Mouse (Mus musculus) stomach, embryonic 15.5 days (tissue): ENCODE results near the gene Extl1. TPM values are rescaled to one million over a fixed set of nuclear protein-coding genes. Genes with fewer than 3 reads are reported as not detected.

ENCODE experiments used
- ATAC-seq: fragments of 200-750 bp; cut with Nextera tagmentation; 2 replicates; pipeline ENCODE4 v1.8.0; 2017; ENCODE audit warnings: low read depth, moderate number of reproducible peaks, moderate TSS enrichment; ENCODE audit not compliant: insufficient read depth, low FRiP score
- H3K27ac ChIP-seq: fragments of 300-500 bp; sonication (generic); 2 replicates; pipeline ENCODE4 v1.5.1; 2015; ENCODE audit warnings: mild to moderate bottlenecking, inconsistent platforms
- H3K27me3 ChIP-seq: fragments of 300-500 bp; sonication (generic); replicated peaks from 2 replicates; pipeline ENCODE4 v1.6.1; 2015; ENCODE audit warnings: inconsistent platforms
- H3K36me3 ChIP-seq: fragments of 300-500 bp; sonication (generic); 2 replicates; pipeline ENCODE4 v1.6.1; 2015; ENCODE audit warnings: inconsistent platforms
- H3K4me1 ChIP-seq: fragments of 300-500 bp; sonication (generic); 2 replicates; pipeline ENCODE4 v1.6.1; 2015; ENCODE audit warnings: inconsistent platforms
- H3K4me2 ChIP-seq: fragments of 300-500 bp; sonication (generic); 2 replicates; pipeline ENCODE4 v1.6.1; 2015; ENCODE audit warnings: mild to moderate bottlenecking, inconsistent platforms
- H3K4me3 ChIP-seq: fragments of 300-500 bp; sonication (generic); replicated peaks from 2 replicates; pipeline ENCODE4 v1.5.1; 2015; ENCODE audit warnings: inconsistent platforms
- H3K9ac ChIP-seq: fragments of 300-500 bp; sonication (generic); 2 replicates; pipeline ENCODE4 v1.6.1; 2015; ENCODE audit warnings: inconsistent platforms
- H3K9me3 ChIP-seq: fragments of 300-500 bp; sonication (generic); 2 replicates; pipeline ENCODE4 v1.6.1; 2016; ENCODE audit warnings: inconsistent platforms
- WGBS: fragments of 180-500 bp; shearing (Covaris S2); methylation state at CpG from one replicate; pipeline ENCODE4 v1.1.7; 2015; 5-methylcytosine and 5-hydroxymethylcytosine counted together
- polyA plus RNA-seq: library from polyadenylated mRNA; unstranded; fragments of >200 nt; fragmentation: Nextera tagmentation; extraction: Ambion mirVana; gene quantifications from 2 replicates; pipeline ENCODE4 v1.2.1, GENCODE M21; 2015

Gene Extl1
- polyA plus RNA-seq, 1 experiment from 2014 or later = 1.1 TPM

DNA sequence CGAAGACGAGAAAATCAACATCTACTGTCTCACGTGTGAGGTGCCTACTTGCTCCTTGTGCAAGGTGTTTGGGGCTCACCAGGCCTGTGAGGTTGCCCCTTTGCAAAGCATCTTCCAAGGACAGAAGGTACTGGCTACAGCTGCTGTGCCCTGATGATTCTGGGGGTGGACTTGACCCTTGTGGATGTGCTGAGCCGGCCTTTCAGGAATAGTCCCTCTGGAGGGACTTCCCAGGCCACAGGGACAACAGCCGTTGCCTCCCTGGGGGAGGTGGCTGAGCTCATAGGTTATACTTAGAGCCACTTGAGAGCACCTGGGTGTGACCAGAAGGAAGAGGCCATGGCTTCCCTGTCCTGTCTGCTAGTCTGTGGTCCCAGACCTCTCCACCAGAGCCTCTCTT, 64.0 kb downstream of the Extl1 start:
- no peaks in the 10 kb centered on the region for H3K4me1 ChIP-seq
- WGBS = 72% methylated on average over 5 of the region's 5 CpGs
- ATAC-seq = no peak
- H3K36me3 ChIP-seq = no peaks in the 10 kb centered on the region
- H3K4me2 ChIP-seq = no peak overlapping the region
- H3K27ac ChIP-seq = no peak overlapping the region
- no peaks in the 10 kb centered on the region for H3K9me3 ChIP-seq
- H3K4me3 ChIP-seq = no peak overlapping the region
- no peak overlapping the region for H3K9ac ChIP-seq
- H3K27me3 ChIP-seq = no peaks in the 10 kb centered on the region

DNA sequence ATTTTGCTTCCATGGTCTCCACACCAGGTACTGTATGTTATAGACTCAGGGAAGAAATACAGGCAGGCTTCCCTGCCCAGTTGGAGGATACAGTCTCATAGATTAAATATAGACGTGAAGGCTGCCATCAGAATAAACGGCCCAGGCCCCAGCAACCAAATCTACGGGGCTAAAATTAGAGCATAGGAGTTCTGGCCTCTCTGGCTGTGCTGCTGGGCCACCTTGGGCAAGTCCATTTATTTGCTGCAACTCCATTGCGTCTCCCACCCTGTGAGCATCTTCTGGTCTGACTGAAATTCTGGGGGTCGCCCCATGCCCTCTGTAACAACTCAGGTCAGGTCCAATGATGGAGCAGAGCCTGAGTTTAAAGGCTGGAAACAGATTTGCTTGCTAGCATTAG, 64.6 kb downstream of the Extl1 start:
- no peaks in the 10 kb centered on the region for H3K36me3 ChIP-seq
- ATAC-seq = no peak
- WGBS = 77% methylated on average over 5 of the region's 5 CpGs
- H3K27me3 ChIP-seq = no peaks in the 10 kb centered on the region
- H3K4me3 ChIP-seq = no peak overlapping the region
- no peak overlapping the region for H3K9ac ChIP-seq
- H3K9me3 ChIP-seq = no peaks in the 10 kb centered on the region
- no peak overlapping the region for H3K4me2 ChIP-seq
- H3K27ac ChIP-seq = no peak overlapping the region
- no peaks in the 10 kb centered on the region for H3K4me1 ChIP-seq

DNA sequence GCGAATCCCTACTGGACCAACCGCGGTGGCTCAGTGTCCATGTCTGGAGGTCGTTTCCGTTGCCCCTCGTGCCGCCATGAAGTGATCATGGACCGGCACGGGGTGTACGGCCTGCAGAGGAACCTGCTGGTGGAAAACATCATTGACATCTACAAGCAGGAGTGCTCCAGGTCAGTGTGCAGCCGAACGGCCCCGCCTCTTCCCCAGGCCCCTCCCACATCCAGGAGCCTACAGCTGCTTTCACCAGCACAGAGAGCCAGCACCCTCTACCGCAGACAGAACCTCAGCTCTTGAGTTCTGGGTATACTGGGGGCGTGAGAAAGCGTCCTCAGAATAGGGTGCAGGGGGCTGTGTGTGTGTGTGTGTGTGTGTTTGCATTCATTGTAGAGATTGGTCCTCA, 67.3 kb downstream of the Extl1 start:
- Histone ChIP-seq H3K27ac (no peak overlapping the region), H3K4me2 (no peak overlapping the region), H3K4me1 (no peaks in the 10 kb centered on the region), H3K9me3 (no peaks in the 10 kb centered on the region), H3K36me3 (no peaks in the 10 kb centered on the region), H3K27me3 (no peaks in the 10 kb centered on the region), H3K9ac (no peak overlapping the region), H3K4me3 (no peak overlapping the region)
- no peak for ATAC-seq
- 43% methylated on average over 16 of the region's 16 CpGs for WGBS

DNA sequence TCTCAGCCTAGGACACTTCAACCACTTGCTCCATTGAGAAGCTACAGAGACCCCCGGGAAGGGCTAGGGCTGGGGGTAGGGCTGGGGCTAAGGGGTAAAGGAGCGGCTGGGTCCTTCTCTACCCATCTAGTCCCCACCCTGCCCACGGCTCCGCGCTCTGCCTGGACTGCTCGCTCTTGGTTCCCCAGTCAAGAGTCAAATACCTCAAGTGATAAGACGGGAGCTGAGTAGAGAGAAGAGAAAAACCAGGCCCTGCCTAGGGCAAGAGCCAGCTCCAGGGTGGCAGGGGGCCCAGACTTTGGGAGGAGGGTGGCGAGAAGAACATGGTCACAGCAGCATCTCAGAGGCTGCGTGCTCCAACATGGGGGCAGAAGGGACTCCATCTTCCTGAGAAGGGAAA, 68.2 kb downstream of the Extl1 start:
- no peak for ATAC-seq
- no peaks in the 10 kb centered on the region for H3K4me1 ChIP-seq
- H3K27me3 ChIP-seq = no peaks in the 10 kb centered on the region
- no peak overlapping the region for H3K27ac ChIP-seq
- no peak overlapping the region for H3K4me3 ChIP-seq
- WGBS = 64% methylated on average over 9 of the region's 9 CpGs
- H3K9ac ChIP-seq = no peak overlapping the region
- no peak overlapping the region for H3K4me2 ChIP-seq
- H3K36me3 ChIP-seq = no peaks in the 10 kb centered on the region
- no peaks in the 10 kb centered on the region for H3K9me3 ChIP-seq

DNA sequence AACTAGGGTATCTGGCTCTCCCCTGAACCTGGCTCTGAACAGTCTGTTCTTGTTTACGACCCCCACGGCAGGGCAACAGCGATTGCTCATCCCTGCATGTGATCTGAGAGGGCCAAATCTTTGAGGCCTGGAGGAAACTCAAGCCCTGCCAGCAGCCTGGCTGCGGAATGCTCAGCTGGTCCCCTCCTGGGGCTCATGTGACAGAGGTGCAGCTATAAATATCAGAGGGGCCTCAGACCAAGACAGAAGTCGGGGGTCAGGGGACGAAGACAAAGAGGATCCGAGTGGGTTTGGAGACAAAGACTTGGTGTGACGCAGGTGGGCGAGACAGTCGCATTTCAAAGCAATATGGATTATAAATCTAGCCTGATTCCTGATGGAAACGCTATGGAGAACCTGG, 68.8 kb downstream of the Extl1 start, which contains the start of gene Trim63:
Trim63 (plus strand) TSS at position 245 of the 400 bp plus-strand sequence.
- 40% methylated on average over 11 of the region's 11 CpGs for WGBS
- H3K36me3 ChIP-seq = no peaks in the 10 kb centered on the region
- no peak within 1 kb of the TSS for H3K9ac ChIP-seq
- H3K4me3 ChIP-seq = no peak within 1 kb of the TSS
- no peaks in the 10 kb centered on the region for H3K27me3 ChIP-seq
- no peaks in the 10 kb centered on the region for H3K9me3 ChIP-seq
- H3K4me1 ChIP-seq = no peaks in the 10 kb centered on the region
- H3K27ac ChIP-seq = no peak within 1 kb of the TSS
- H3K4me2 ChIP-seq = no peak within 1 kb of the TSS
- ATAC-seq = no peak

GRCm38 (mm10) chr4:134314081-134314655, 69.5 kb downstream of the Extl1 start:
- no peak overlapping the region for H3K9ac ChIP-seq
- no peaks in the 10 kb centered on the region for H3K4me1 ChIP-seq
- H3K36me3 ChIP-seq = no peaks in the 10 kb centered on the region
- WGBS = 76% methylated on average over 4 of the region's 4 CpGs
- no peak for ATAC-seq
- H3K4me3 ChIP-seq = no peak overlapping the region
- no peak overlapping the region for H3K4me2 ChIP-seq
- no peaks in the 10 kb centered on the region for H3K27me3 ChIP-seq
- no peaks in the 10 kb centered on the region for H3K9me3 ChIP-seq
- H3K27ac ChIP-seq = no peak overlapping the region

- H3K4me3 ChIP-seq = no peak overlapping the region
- H3K27me3 ChIP-seq = no peaks in the 10 kb centered on the region
- WGBS = 94% methylated on average over 6 of the region's 6 CpGs
- H3K27ac ChIP-seq = no peak overlapping the region
- H3K4me2 ChIP-seq = no peak overlapping the region
- H3K4me1 ChIP-seq = no peaks in the 10 kb centered on the region
- no peak overlapping the region for H3K9ac ChIP-seq
- H3K9me3 ChIP-seq = no peaks in the 10 kb centered on the region
- ATAC-seq = no peak
- no peaks in the 10 kb centered on the region for H3K36me3 ChIP-seq
These were observed 70.7 kb downstream of the Extl1 start for GRCm38 (mm10) chr4:134312901-134313300.

DNA sequence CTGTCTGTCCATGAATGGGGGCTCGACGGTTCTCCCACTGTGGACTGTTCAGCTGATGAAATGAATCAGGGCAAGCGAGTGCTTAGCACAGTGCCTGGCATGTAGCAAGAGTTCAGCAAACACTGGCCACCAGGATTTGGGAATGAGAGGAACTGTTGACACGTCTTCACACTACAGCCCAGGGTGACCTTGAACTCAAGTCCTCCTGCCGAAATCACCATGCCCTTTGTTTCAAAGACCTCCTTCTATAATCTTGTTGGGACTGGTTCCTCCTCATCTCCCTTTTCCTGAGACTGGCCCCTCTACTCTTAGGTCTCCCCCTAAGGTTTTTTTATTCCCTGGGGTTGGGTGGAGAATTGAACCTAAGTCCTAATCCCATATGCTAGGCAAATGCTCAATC, 71.3 kb downstream of the Extl1 start:
- Histone ChIP-seq H3K4me3 (no peak overlapping the region), H3K4me2 (no peak overlapping the region), H3K4me1 (peaks cover 4% of the 10 kb centered on the region), H3K36me3 (no peaks in the 10 kb centered on the region), H3K9ac (no peak overlapping the region), H3K9me3 (no peaks in the 10 kb centered on the region), H3K27ac (no peak overlapping the region), H3K27me3 (no peaks in the 10 kb centered on the region)
- WGBS = 90% methylated on average over 5 of the region's 5 CpGs
- no peak for ATAC-seq

DNA sequence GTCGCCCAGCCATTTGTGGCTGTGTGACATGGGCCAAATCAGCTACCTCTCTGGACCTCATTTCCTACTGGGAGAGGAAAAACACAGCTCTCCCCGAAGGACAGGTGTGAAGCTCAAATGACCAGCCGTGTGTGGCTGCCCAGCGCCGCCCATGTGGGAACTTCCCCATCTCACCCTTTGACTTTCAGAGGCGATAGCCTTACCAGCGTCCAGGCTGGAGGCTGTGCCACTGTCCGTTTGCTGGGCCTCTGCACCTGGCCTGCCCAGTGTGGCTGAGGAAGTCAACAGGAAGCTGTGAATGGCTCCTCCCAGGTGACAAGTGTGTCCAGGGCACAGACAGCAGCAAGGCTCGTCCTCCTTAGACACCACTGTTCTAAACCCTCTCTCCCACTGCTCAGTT, 71.9 kb downstream of the Extl1 start:
- Histone ChIP-seq H3K27ac (no peak overlapping the region), H3K9ac (no peak overlapping the region), H3K27me3 (no peaks in the 10 kb centered on the region), H3K9me3 (no peaks in the 10 kb centered on the region), H3K4me1 (peaks cover 8% of the 10 kb centered on the region), H3K4me2 (no peak overlapping the region), H3K4me3 (no peak overlapping the region), H3K36me3 (no peaks in the 10 kb centered on the region)
- WGBS = 79% methylated on average over 9 of the region's 9 CpGs
- ATAC-seq = no peak

- no peaks in the 10 kb centered on the region for H3K9me3 ChIP-seq
- ATAC-seq = no peak
These were observed 73.0 kb downstream of the Extl1 start for GRCm38 (mm10) chr4:134310656-134311055.

DNA sequence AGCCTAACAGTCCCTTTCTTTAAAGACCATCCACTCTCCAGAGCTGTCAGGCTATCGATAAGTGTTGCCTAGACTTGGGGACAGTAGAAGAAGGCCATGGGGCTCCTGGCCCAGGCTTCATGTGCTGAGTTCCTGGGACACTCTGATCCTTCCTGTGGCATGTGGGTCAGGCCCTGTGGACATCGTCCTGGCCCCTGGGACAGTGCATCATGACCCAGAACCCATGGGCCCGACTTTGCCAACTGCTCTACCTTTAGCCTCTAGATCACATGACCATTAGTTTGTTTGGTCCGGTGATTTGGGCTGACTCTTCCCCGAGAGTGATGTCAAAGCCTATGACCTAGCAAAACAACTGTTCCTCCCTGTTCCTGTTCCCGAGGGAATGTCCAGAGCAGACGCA, 73.5 kb downstream of the Extl1 start:
- Histone ChIP-seq H3K4me3 (no peak overlapping the region), H3K27me3 (no peaks in the 10 kb centered on the region), H3K9ac (no peak overlapping the region), H3K4me1 (peaks cover 8% of the 10 kb centered on the region), H3K9me3 (no peaks in the 10 kb centered on the region), H3K36me3 (no peaks in the 10 kb centered on the region), H3K4me2 (no peak overlapping the region), H3K27ac (no peak overlapping the region)
- WGBS = 80% methylated on average over 7 of the region's 7 CpGs
- no peak for ATAC-seq

More at GRCm38 (mm10) chr4:134310656-134311055, 73.0 kb downstream of the Extl1 start:
- Histone ChIP-seq H3K36me3 (no peaks in the 10 kb centered on the region), H3K4me1 (peaks cover 8% of the 10 kb centered on the region), H3K27ac (no peak overlapping the region), H3K27me3 (no peaks in the 10 kb centered on the region), H3K4me3 (no peak overlapping the region), H3K4me2 (no peak overlapping the region), H3K9ac (no peak overlapping the region)
- 88% methylated on average over 9 of the region's 9 CpGs for WGBS

GRCm38 (mm10) chr4:134307367-134308072, 76.1 kb downstream of the Extl1 start:
- Histone ChIP-seq H3K27ac (peak overlapping the region; percentile 51), H3K9ac (no peak overlapping the region)

More at GRCm38 (mm10) chr4:134307367-134308072, 76.1 kb downstream of the Extl1 start:
- peak overlapping the region; percentile 37 for H3K4me2 ChIP-seq
- H3K27me3 ChIP-seq = no peaks in the 10 kb centered on the region
- peaks cover 8% of the 10 kb centered on the region for H3K4me1 ChIP-seq
- 7% methylated on average over 12 of the region's 12 CpGs for WGBS
- no peak overlapping the region for H3K4me3 ChIP-seq
- peak; percentile 67 for ATAC-seq
- no peaks in the 10 kb centered on the region for H3K36me3 ChIP-seq
- H3K9me3 ChIP-seq = no peaks in the 10 kb centered on the region
